8 mouse cellular contexts compared by ENCODE assay signal in genomic region chr1:75400493-75401115, GRCm38 (mm10). TPM values are rescaled to one million over a fixed set of nuclear protein-coding genes. Genes with fewer than 3 reads are reported as not detected.
A peak's percentile ranks its signal among the peaks of the same experiment; 100 is the strongest.
DNase-seq lines count a peak whose midpoint lies in the region; ATAC-seq and TF ChIP-seq lines count a peak whose summit lies in the region.

No protein-coding gene starts in this region.

- no peaks in the 10 kb centered on the region for H3K9me3 ChIP-seq in lung, postnatal 0 days (ENCODE audit: low read length)
- H3K9me3 ChIP-seq in limb, embryonic 12.5 days: no peaks in the 10 kb centered on the region
- no peaks in the 10 kb centered on the region for H3K9me3 ChIP-seq in stomach, embryonic 16.5 days (replicated peaks; ENCODE audit: control insufficient read depth, low read length)

- no peak for TF ChIP-seq CTCF in lung, postnatal 0 days (IDR thresholded peaks at IDR 0.05)

- peak overlapping the region; percentile 44 for H3K4me2 ChIP-seq in lung, postnatal 0 days (replicated peaks; ENCODE audit: low read depth, low read length)
- H3K4me2 ChIP-seq in limb, embryonic 12.5 days: peak overlapping the region; percentile 60
- peak overlapping the region; percentile 48 for H3K4me2 ChIP-seq in stomach, embryonic 16.5 days (ENCODE audit: low read depth, low read length)

- H3K9ac ChIP-seq in lung, postnatal 0 days (replicated peaks; ENCODE audit: low read depth): no peak overlapping the region
- peak overlapping the region; percentile 48; the same call in 1 of the 2 replicates for H3K9ac ChIP-seq in limb, embryonic 12.5 days (replicated peaks)
- peak overlapping the region; percentile 72 for H3K9ac ChIP-seq in stomach, embryonic 16.5 days (ENCODE audit: low read length)

- peak; percentile 48 for DNase-seq in cerebellum, adult 9-10 months
- DNase-seq in cerebellum, adult 9-11 months: no peak
- DNase-seq in lung, postnatal 0 days (ENCODE audit: low spot score): no peak
- DNase-seq in lung, postnatal 36 days: no peak
- no peak for DNase-seq in ovary, postnatal 10 days (ENCODE audit: low spot score)
- no peak for DNase-seq in embryo, embryonic 10 days (ENCODE audit: low spot score)

- no peak for ATAC-seq in lung, postnatal 0 days
- no peak for ATAC-seq in limb, embryonic 12.5 days (ENCODE audit: insufficient number of reproducible peaks, insufficient read depth, low FRiP score, low TSS enrichment, low read depth)
- ATAC-seq in stomach, embryonic 16.5 days (ENCODE audit: insufficient read depth, low FRiP score): peak; percentile 8; the same call in 1 of the 2 replicates

- H3K4me1 ChIP-seq in lung, postnatal 0 days (ENCODE audit: insufficient read depth, low read depth, low read length): peaks cover 9% of the 10 kb centered on the region
- H3K4me1 ChIP-seq in limb, embryonic 12.5 days (replicated peaks): peaks cover 29% of the 10 kb centered on the region
- H3K4me1 ChIP-seq in stomach, embryonic 16.5 days (ENCODE audit: control insufficient read depth, insufficient read depth, low read length): peaks cover 25% of the 10 kb centered on the region

- H3K27ac ChIP-seq in lung, postnatal 0 days (ENCODE audit: low read length): no peak overlapping the region; the same call in 1 of the 2 replicates
- H3K27ac ChIP-seq in limb, embryonic 12.5 days: peak overlapping the region; percentile 89
- peak overlapping the region; percentile 89 for H3K27ac ChIP-seq in stomach, embryonic 16.5 days (ENCODE audit: low read length)

- H3K27me3 ChIP-seq in lung, postnatal 0 days (replicated peaks; ENCODE audit: insufficient read depth, low read length): no peaks in the 10 kb centered on the region
- H3K27me3 ChIP-seq in limb, embryonic 12.5 days: no peaks in the 10 kb centered on the region
- H3K27me3 ChIP-seq in stomach, embryonic 16.5 days (ENCODE audit: control insufficient read depth, insufficient read depth, low read length): no peaks in the 10 kb centered on the region

- TF ChIP-seq EP300 in lung, postnatal 0 days (IDR thresholded peaks at IDR 0.05): no peak

- no peak overlapping the region for H3K4me3 ChIP-seq in lung, postnatal 0 days (ENCODE audit: low read depth, low read length)
- peak overlapping the region; percentile 26 for H3K4me3 ChIP-seq in limb, embryonic 12.5 days (replicated peaks)
- H3K4me3 ChIP-seq in stomach, embryonic 16.5 days (replicated peaks; ENCODE audit: low read length): peak overlapping the region; percentile 28

- WGBS in lung, postnatal 0 days: 29% methylated on average over 6 of the region's 6 CpGs
- 39% methylated on average over 6 of the region's 6 CpGs for WGBS in limb, embryonic 12.5 days
- WGBS in stomach, embryonic 16.5 days: 34% methylated on average over 6 of the region's 6 CpGs

- peaks cover 2% of the 10 kb centered on the region; the same call in 1 of the 2 replicates for H3K36me3 ChIP-seq in lung, postnatal 0 days (ENCODE audit: insufficient read depth, low read length)
- peaks cover 63% of the 10 kb centered on the region for H3K36me3 ChIP-seq in limb, embryonic 12.5 days
- H3K36me3 ChIP-seq in stomach, embryonic 16.5 days (ENCODE audit: control insufficient read depth, insufficient read depth, low read length): no peaks in the 10 kb centered on the region

RNA-seq across cellular contexts. Expression of gene Speg, which starts 25.5 kb away (rescaled TPM):
- 15.4 and 16.4 TPM in 2 replicates for polyA plus RNA-seq in lung, postnatal 0 days (2015; fragmentation: Nextera tagmentation; extraction: Ambion mirVana)
- 30.4 and 30.7 TPM in 2 replicates for polyA plus RNA-seq in limb, embryonic 12.5 days (2016; fragmentation: Nextera tagmentation; extraction: Ambion mirVana)
- 41.1 and 41.2 TPM in 2 replicates for polyA plus RNA-seq in stomach, embryonic 16.5 days (2015; fragmentation: Nextera tagmentation; extraction: Ambion mirVana)

RNA-seq across cellular contexts. Expression of gene Gmppa, which starts 35.1 kb away (rescaled TPM):
- polyA plus RNA-seq in lung, postnatal 0 days (2015; fragmentation: Nextera tagmentation; extraction: Ambion mirVana): 58.4 and 58.9 TPM in 2 replicates
- 49.1 and 61.0 TPM in 2 replicates for polyA plus RNA-seq in limb, embryonic 12.5 days (2016; fragmentation: Nextera tagmentation; extraction: Ambion mirVana)
- polyA plus RNA-seq in stomach, embryonic 16.5 days (2015; fragmentation: Nextera tagmentation; extraction: Ambion mirVana): 104 and 127 TPM in 2 replicates

RNA-seq across cellular contexts. Expression of gene Des, which starts 40.5 kb away (rescaled TPM):
- polyA plus RNA-seq in lung, postnatal 0 days (2015; fragmentation: Nextera tagmentation; extraction: Ambion mirVana): 59.4 and 67.3 TPM in 2 replicates
- 23.5 and 25.3 TPM in 2 replicates for polyA plus RNA-seq in limb, embryonic 12.5 days (2016; fragmentation: Nextera tagmentation; extraction: Ambion mirVana)
- polyA plus RNA-seq in stomach, embryonic 16.5 days (2015; fragmentation: Nextera tagmentation; extraction: Ambion mirVana): 166 and 194 TPM in 2 replicates

RNA-seq across cellular contexts. Expression of gene Asic4, which starts 49.6 kb away (rescaled TPM):
- not detected in 2 replicates for polyA plus RNA-seq in lung, postnatal 0 days (2015; fragmentation: Nextera tagmentation; extraction: Ambion mirVana)
- polyA plus RNA-seq in limb, embryonic 12.5 days (2016; fragmentation: Nextera tagmentation; extraction: Ambion mirVana): 0.50 and 0.78 TPM in 2 replicates
- polyA plus RNA-seq in stomach, embryonic 16.5 days (2015; fragmentation: Nextera tagmentation; extraction: Ambion mirVana): 1.3 and 1.4 TPM in 2 replicates
